Mouse (Mus musculus): Measurements from ENCODE around the gene Pofut1.

The Pofut1 gene

GRCm38 (mm10) chr2:153290938-153291928, 49.9 kb downstream of the Pofut1 start, which contains the start of gene Kif3b:
TSS of gene Kif3b (plus strand) at chr2:153291413.
- DNase-seq: peak; percentile 90

GRCm38 (mm10) chr2:153292305-153292861, 51.0 kb downstream of the Pofut1 start:
- no peak for DNase-seq

DNA sequence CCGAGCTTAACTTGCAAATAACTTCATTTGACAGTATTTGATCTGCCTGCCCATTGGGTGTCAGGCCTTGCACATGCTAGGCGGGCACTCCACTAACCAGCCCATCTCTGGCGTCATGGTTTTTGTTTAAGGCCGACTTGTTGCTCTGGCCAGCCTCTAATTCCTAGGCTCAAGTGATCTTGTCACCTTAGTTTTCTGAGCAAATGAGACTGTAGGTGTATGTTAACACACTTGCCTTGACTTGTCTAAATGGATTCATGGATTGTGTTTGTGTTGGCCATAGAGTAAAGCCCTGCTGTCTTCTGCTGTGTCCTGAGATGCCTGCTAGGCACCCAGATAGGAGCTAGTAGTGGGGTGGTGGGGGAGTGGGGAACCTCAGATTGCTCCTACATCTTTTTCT, 53.9 kb downstream of the Pofut1 start:
- no peak for DNase-seq

DNA sequence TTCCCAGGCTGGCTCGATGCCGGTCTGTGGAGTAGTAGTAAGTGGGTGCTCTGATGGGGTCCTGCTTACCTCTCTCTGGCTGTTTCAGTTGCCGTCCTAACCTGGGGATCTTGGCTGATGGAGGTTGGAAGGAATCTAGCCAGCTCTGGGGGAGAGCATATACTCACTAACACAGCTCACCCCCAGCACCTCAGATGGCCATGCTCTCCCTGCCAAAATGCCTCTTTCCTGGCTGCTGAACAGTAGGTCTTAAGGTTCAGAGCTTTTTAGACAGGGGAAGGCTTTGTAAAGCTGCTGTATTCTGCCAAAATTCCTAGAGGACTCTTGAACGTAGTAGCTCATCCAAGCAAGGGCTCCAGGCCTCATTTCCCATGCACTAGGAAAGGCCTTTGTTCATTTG, 56.4 kb downstream of the Pofut1 start:
- DNase-seq: no peak

DNA sequence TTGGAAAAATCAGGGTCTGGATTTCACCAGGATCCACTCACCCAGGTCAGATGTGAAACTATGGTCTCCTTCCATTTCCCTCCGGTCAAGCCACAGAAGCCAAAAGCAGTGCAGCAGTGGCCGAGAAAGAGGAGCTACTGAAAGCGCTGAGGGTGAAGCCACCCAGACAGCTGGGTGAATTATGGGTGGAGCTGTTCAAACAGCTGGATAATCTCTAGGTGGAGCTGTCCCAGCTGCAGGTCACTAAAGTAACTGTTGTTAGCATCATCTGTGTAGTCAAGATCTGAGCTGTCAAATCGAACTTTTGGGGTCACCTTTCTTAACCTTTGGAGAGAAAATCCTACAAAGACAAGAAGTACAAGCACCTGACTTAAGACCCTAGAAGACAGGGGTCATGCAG, 57.1 kb downstream of the Pofut1 start:
- DNase-seq: no peak

- no peak for DNase-seq
Measured at GRCm38 (mm10) chr2:153298863-153299262, 57.5 kb downstream of the Pofut1 start.

DNA sequence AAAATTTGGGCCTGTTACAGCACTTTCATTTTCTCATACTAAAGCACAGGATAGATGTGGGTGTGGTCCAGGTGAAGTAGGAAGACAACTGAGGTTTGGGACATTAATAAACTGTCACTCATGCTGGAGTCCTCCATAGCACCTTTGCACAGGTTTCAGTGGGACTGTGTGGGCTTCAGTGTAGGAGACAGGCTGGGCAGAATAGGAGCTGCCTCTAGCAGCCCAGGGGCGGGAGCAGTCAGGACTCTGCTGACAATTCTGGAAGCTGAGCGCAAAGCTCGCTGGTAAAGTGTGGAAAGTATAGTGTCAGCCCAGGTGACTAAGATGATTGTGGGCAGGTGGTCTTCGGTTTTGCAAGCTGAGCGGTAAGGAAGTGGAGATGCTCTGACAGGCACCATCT, 59.8 kb downstream of the Pofut1 start:
- no peak for DNase-seq

DNA sequence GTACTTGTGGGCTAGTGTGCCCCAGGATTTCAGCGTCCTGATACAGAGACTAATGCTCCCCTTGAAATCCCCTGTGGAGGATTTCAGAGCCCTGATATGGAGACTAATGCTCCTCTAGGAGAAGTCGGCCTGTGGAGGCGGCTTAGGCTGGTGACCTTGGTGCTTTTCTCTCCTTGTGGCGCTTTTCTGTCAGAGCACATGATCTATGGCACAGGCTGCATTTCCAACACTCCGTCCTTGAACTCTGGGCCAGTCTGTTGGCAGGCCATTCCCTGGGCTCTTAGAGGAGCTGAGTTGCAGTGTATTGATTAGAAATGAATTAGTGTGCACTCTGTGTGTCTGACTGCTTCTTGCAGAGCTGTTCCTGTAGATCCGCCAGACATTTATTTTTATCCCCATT, 63.9 kb downstream of the Pofut1 start:
- no peak for DNase-seq

GRCm38 (mm10) chr2:153308586-153308985, 67.3 kb downstream of the Pofut1 start:
- DNase-seq: no peak

GRCm38 (mm10) chr2:153309106-153309505, 67.8 kb downstream of the Pofut1 start:
- DNase-seq: no peak

GRCm38 (mm10) chr2:153310228-153310627, 68.9 kb downstream of the Pofut1 start:
- no peak for DNase-seq

GRCm38 (mm10) chr2:153312884-153313283, 71.6 kb downstream of the Pofut1 start:
- DNase-seq: no peak

DNA sequence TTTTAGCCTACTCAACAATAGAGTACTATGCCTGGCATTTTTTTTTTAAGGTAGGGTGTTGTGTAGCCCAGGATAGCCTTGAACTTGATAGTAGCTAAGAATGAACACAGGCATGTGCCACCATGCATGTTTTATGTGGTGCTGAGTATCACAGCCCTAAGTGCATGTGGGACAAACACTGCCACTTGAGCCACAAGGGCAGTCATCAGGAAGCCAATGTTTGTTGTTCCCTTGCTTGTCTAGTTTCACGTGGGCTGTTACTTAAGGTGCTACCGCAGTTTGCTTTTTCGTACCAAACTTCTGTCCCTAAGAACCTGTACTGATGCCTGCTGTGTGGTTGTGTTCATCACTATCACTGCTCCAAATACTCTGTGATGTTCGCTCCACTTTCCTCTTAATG, 77.1 kb downstream of the Pofut1 start:
- DNase-seq: no peak

GRCm38 (mm10) chr2:153319036-153319643, 77.8 kb downstream of the Pofut1 start:
- no peak for DNase-seq
